Mouse (Mus musculus): ENCODE measurements around the gene Fam8a1. TPM values are rescaled to one million over a fixed set of nuclear protein-coding genes. Genes with fewer than 3 reads are reported as not detected.

Gene Fam8a1
- polyA plus RNA-seq, 1 experiment from 2014 or later = 7.4 TPM

DNA sequence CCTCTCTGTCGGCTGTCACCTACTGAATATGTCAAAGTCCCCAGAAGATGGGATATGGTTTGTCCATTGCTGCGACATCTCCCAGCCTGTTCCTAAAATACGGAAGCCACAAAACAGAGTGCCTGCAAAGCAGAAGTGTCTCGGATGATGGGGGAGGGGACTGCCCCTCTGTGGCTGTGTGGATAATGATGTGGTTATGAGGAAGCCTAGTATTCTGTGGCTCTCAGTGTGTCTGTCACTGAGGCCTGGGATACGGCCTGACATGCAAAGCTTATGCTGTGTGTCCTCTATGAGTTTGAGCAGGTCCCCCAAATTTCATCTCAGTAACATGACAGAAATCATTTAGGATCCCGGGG, 35.2 kb upstream of the Fam8a1 start:
- no peaks in the 10 kb centered on the region for H3K9me3 ChIP-seq (replicated peaks; ENCODE audit: control insufficient read depth, low read length)
- 0 out of 2 replicates have a peak, but pooled peaks cover 4% of the 10 kb centered on the region for H3K4me1 ChIP-seq (ENCODE audit: control insufficient read depth, insufficient read depth, low read length)
- no peak overlapping the region for H3K9ac ChIP-seq (ENCODE audit: low read length)
- H3K4me2 ChIP-seq (ENCODE audit: low read depth, low read length) = no peak overlapping the region
- no peak for ATAC-seq (ENCODE audit: insufficient read depth, low FRiP score)
- H3K27me3 ChIP-seq (ENCODE audit: control insufficient read depth, insufficient read depth, low read length) = no peaks in the 10 kb centered on the region
- no peaks in the 10 kb centered on the region for H3K36me3 ChIP-seq (ENCODE audit: control insufficient read depth, insufficient read depth, low read length)
- no peak overlapping the region for H3K4me3 ChIP-seq (replicated peaks; ENCODE audit: low read length)
- WGBS = 56% methylated on average over 6 of the region's 6 CpGs
- no peak overlapping the region for H3K27ac ChIP-seq (ENCODE audit: low read length)

- H3K4me1 ChIP-seq (ENCODE audit: control insufficient read depth, insufficient read depth, low read length) = no peaks in the 10 kb centered on the region
- H3K9ac ChIP-seq (ENCODE audit: low read length) = no peak overlapping the region
- H3K4me2 ChIP-seq (ENCODE audit: low read depth, low read length) = no peak overlapping the region
- no peak for ATAC-seq (ENCODE audit: insufficient read depth, low FRiP score)
- H3K27me3 ChIP-seq (ENCODE audit: control insufficient read depth, insufficient read depth, low read length) = no peaks in the 10 kb centered on the region
- H3K9me3 ChIP-seq (replicated peaks; ENCODE audit: control insufficient read depth, low read length) = peaks cover 7% of the 10 kb centered on the region
- WGBS = 89% methylated on average over 10 of the region's 10 CpGs
- H3K27ac ChIP-seq (ENCODE audit: low read length) = no peak overlapping the region
- peaks cover 3% of the 10 kb centered on the region; the same call in 1 of the 2 replicates for H3K36me3 ChIP-seq (ENCODE audit: control insufficient read depth, insufficient read depth, low read length)
- no peak overlapping the region for H3K4me3 ChIP-seq (replicated peaks; ENCODE audit: low read length)
Measured at GRCm38 (mm10) chr13:46640608-46641468, 28.5 kb upstream of the Fam8a1 start.

DNA sequence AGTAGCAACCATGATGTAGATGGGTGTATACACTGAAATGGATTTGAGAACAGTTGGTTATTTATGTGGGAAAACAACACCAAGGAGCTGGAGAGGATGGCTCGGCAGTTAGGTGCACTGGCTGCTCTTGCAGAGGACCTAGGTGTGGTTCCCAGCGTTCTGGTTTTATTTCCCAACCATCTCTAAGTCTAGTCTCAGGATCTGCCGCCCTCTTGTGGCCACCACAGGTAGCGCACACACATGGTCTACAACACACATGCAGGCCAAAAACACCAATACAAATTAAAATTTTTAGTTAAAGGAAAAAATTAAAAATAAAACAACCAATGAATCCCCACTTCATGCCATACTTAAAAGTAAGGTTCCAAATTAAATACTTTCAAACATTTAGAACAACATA, 27.0 kb upstream of the Fam8a1 start:
- no peaks in the 10 kb centered on the region for H3K4me1 ChIP-seq (ENCODE audit: control insufficient read depth, insufficient read depth, low read length)
- no peak for ATAC-seq (ENCODE audit: insufficient read depth, low FRiP score)
- no peak overlapping the region for H3K27ac ChIP-seq (ENCODE audit: low read length)
- H3K4me3 ChIP-seq (replicated peaks; ENCODE audit: low read length) = no peak overlapping the region
- H3K27me3 ChIP-seq (ENCODE audit: control insufficient read depth, insufficient read depth, low read length) = no peaks in the 10 kb centered on the region
- peaks cover 7% of the 10 kb centered on the region for H3K9me3 ChIP-seq (replicated peaks; ENCODE audit: control insufficient read depth, low read length)
- WGBS = 81% methylated on average over 4 of the region's 4 CpGs
- no peak overlapping the region for H3K9ac ChIP-seq (ENCODE audit: low read length)
- peaks cover 3% of the 10 kb centered on the region; the same call in 1 of the 2 replicates for H3K36me3 ChIP-seq (ENCODE audit: control insufficient read depth, insufficient read depth, low read length)
- H3K4me2 ChIP-seq (ENCODE audit: low read depth, low read length) = no peak overlapping the region

GRCm38 (mm10) chr13:46644175-46644574, 25.1 kb upstream of the Fam8a1 start:
- no peak for ATAC-seq (ENCODE audit: insufficient read depth, low FRiP score)
- Histone ChIP-seq H3K9ac (ENCODE audit: low read length) (no peak overlapping the region), H3K9me3 (replicated peaks; ENCODE audit: control insufficient read depth, low read length) (peaks cover 7% of the 10 kb centered on the region), H3K4me2 (ENCODE audit: low read depth, low read length) (no peak overlapping the region), H3K27ac (ENCODE audit: low read length) (no peak overlapping the region), H3K4me1 (ENCODE audit: control insufficient read depth, insufficient read depth, low read length) (no peaks in the 10 kb centered on the region), H3K27me3 (ENCODE audit: control insufficient read depth, insufficient read depth, low read length) (no peaks in the 10 kb centered on the region), H3K36me3 (ENCODE audit: control insufficient read depth, insufficient read depth, low read length) (peaks cover 3% of the 10 kb centered on the region; the same call in 1 of the 2 replicates), H3K4me3 (replicated peaks; ENCODE audit: low read length) (no peak overlapping the region)
- 76% methylated on average over 6 of the region's 6 CpGs for WGBS

DNA sequence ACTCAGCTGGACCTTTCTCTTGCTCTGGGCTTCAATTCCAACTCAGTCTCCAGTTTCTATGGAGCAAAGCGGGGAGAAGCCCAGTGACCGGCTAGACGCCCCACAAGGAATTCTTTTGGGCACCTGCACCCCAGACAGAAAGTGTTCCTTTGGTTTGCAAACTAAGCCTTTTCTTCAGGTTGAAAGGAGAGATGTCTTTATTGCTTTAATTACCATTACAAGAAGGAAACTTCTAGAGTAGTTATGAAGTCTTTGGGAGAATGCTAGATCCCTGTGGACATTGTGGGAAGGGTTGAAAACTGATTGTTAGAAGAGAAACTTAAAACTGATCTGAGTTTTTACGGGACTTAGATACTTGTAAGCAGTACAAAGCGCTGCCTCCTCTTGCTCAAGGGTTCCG, 23.8 kb upstream of the Fam8a1 start:
- H3K4me1 ChIP-seq (ENCODE audit: control insufficient read depth, insufficient read depth, low read length) = no peaks in the 10 kb centered on the region
- H3K27me3 ChIP-seq (ENCODE audit: control insufficient read depth, insufficient read depth, low read length) = no peaks in the 10 kb centered on the region
- peaks cover 7% of the 10 kb centered on the region for H3K9me3 ChIP-seq (replicated peaks; ENCODE audit: control insufficient read depth, low read length)
- H3K4me3 ChIP-seq (replicated peaks; ENCODE audit: low read length) = no peak overlapping the region
- H3K4me2 ChIP-seq (ENCODE audit: low read depth, low read length) = no peak overlapping the region
- peaks cover 3% of the 10 kb centered on the region; the same call in 1 of the 2 replicates for H3K36me3 ChIP-seq (ENCODE audit: control insufficient read depth, insufficient read depth, low read length)
- WGBS = 78% methylated on average over 6 of the region's 6 CpGs
- no peak for ATAC-seq (ENCODE audit: insufficient read depth, low FRiP score)
- H3K27ac ChIP-seq (ENCODE audit: low read length) = no peak overlapping the region
- no peak overlapping the region for H3K9ac ChIP-seq (ENCODE audit: low read length)

DNA sequence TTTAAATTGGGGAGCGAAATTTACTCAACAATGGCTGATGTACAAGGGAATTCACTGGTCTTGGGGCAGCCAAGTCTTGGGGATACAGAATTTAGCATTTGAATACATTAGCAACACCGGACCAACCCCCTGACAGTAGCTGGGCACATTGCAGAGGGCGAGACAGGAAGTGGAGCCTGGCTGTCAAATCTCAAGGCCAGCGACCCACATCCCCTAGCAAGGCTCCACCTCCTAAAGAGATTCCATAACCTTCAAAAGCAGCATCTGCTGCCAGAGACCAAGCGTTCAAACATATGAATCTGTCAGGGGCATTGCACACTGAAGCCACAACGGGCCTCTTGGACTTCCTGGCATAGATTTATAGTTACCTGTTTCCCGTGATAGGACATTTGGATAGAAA, 17.5 kb upstream of the Fam8a1 start:
- Histone ChIP-seq H3K27me3 (ENCODE audit: control insufficient read depth, insufficient read depth, low read length) (no peaks in the 10 kb centered on the region), H3K9me3 (replicated peaks; ENCODE audit: control insufficient read depth, low read length) (no peaks in the 10 kb centered on the region), H3K36me3 (ENCODE audit: control insufficient read depth, insufficient read depth, low read length) (no peaks in the 10 kb centered on the region), H3K9ac (ENCODE audit: low read length) (no peak overlapping the region), H3K4me1 (ENCODE audit: control insufficient read depth, insufficient read depth, low read length) (peaks cover 2% of the 10 kb centered on the region; the same call in 1 of the 2 replicates), H3K27ac (ENCODE audit: low read length) (no peak overlapping the region), H3K4me2 (ENCODE audit: low read depth, low read length) (no peak overlapping the region), H3K4me3 (replicated peaks; ENCODE audit: low read length) (no peak overlapping the region)
- 84% methylated on average over 7 of the region's 7 CpGs for WGBS
- ATAC-seq (ENCODE audit: insufficient read depth, low FRiP score) = no peak

GRCm38 (mm10) chr13:46652671-46653070, 16.7 kb upstream of the Fam8a1 start:
- Histone ChIP-seq H3K4me1 (ENCODE audit: control insufficient read depth, insufficient read depth, low read length) (peaks cover 2% of the 10 kb centered on the region; the same call in 1 of the 2 replicates), H3K36me3 (ENCODE audit: control insufficient read depth, insufficient read depth, low read length) (no peaks in the 10 kb centered on the region), H3K9me3 (replicated peaks; ENCODE audit: control insufficient read depth, low read length) (no peaks in the 10 kb centered on the region), H3K4me3 (replicated peaks; ENCODE audit: low read length) (no peak overlapping the region), H3K27me3 (ENCODE audit: control insufficient read depth, insufficient read depth, low read length) (no peaks in the 10 kb centered on the region), H3K9ac (ENCODE audit: low read length) (no peak overlapping the region), H3K4me2 (ENCODE audit: low read depth, low read length) (no peak overlapping the region), H3K27ac (ENCODE audit: low read length) (no peak overlapping the region)
- WGBS = 64% methylated on average over 7 of the region's 7 CpGs
- ATAC-seq (ENCODE audit: insufficient read depth, low FRiP score) = no peak

DNA sequence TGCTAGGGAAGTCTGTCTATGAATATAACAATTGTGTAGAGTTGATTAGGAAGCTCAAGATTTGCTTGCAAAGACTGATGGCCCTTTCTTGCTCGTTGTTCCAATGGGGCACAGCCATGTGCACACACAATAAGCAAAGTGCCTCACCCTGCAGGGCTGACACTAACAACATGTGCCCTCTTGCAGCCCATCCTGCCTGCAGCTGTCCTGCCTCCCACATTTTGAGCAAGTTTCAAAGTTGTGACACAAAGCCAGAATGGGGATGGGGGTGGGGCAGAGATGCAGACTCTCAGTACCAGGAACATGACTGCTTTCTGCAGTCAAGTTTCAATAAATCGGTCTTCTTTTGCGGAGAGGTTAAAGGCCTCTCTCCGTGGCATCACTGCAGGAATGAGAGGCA, 15.7 kb upstream of the Fam8a1 start:
- Histone ChIP-seq H3K27ac (ENCODE audit: low read length) (no peak overlapping the region), H3K27me3 (ENCODE audit: control insufficient read depth, insufficient read depth, low read length) (no peaks in the 10 kb centered on the region), H3K4me2 (ENCODE audit: low read depth, low read length) (no peak overlapping the region), H3K4me1 (ENCODE audit: control insufficient read depth, insufficient read depth, low read length) (peaks cover 2% of the 10 kb centered on the region; the same call in 1 of the 2 replicates), H3K36me3 (ENCODE audit: control insufficient read depth, insufficient read depth, low read length) (no peaks in the 10 kb centered on the region), H3K9me3 (replicated peaks; ENCODE audit: control insufficient read depth, low read length) (no peaks in the 10 kb centered on the region), H3K9ac (ENCODE audit: low read length) (no peak overlapping the region), H3K4me3 (replicated peaks; ENCODE audit: low read length) (no peak overlapping the region)
- no peak for ATAC-seq (ENCODE audit: insufficient read depth, low FRiP score)
- WGBS = 73% methylated on average over 4 of the region's 4 CpGs

DNA sequence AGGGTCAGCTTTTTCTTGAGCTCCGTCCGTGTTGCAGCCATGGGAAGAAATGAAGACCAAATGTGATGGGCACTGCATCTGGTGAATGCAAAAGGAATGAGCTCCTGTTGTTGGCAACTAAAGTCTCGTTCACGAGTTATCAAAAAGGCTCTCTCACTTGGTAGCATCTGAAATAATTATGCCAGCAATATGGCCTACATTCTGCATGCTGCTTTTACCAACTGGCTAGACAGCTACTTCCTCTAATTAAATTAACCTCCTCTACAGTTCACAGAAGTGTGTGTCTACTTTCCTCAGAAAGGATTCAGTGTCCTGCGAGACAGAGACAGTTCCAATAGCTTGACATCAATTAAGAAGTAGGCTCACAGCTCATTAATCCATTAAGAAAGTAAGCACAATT, 14.8 kb upstream of the Fam8a1 start:
- no peak for ATAC-seq (ENCODE audit: insufficient read depth, low FRiP score)
- no peaks in the 10 kb centered on the region for H3K36me3 ChIP-seq (ENCODE audit: control insufficient read depth, insufficient read depth, low read length)
- H3K4me3 ChIP-seq (replicated peaks; ENCODE audit: low read length) = no peak overlapping the region
- no peak overlapping the region for H3K4me2 ChIP-seq (ENCODE audit: low read depth, low read length)
- H3K27ac ChIP-seq (ENCODE audit: low read length) = no peak overlapping the region
- peaks cover 2% of the 10 kb centered on the region; the same call in 1 of the 2 replicates for H3K4me1 ChIP-seq (ENCODE audit: control insufficient read depth, insufficient read depth, low read length)
- H3K9ac ChIP-seq (ENCODE audit: low read length) = no peak overlapping the region
- 87% methylated on average over 5 of the region's 5 CpGs for WGBS
- H3K9me3 ChIP-seq (replicated peaks; ENCODE audit: control insufficient read depth, low read length) = no peaks in the 10 kb centered on the region
- no peaks in the 10 kb centered on the region for H3K27me3 ChIP-seq (ENCODE audit: control insufficient read depth, insufficient read depth, low read length)
